Mouse (Mus musculus) hindbrain, embryonic 14.5 days (tissue): ENCODE results near the gene Dnah17. TPM values are rescaled to one million over a fixed set of nuclear protein-coding genes. Genes with fewer than 3 reads are reported as not detected.

ENCODE experiments used
- ATAC-seq: fragments of 200-750 bp; cut with Nextera tagmentation; 2 replicates; pipeline ENCODE4 v1.8.0; 2017; ENCODE audit warnings: moderate number of reproducible peaks, mild to moderate bottlenecking, moderate TSS enrichment, moderate library complexity; ENCODE audit not compliant: low FRiP score
- DNase-seq: peaks from one replicate; pipeline ENCODE4 v3.0.0-alpha.2; 2015; ENCODE audit warnings: low spot score
- H3K27ac ChIP-seq: fragments of 300-500 bp; sonication (generic); 2 replicates; pipeline ENCODE4 v1.5.1; 2014; ENCODE audit warnings: mild to moderate bottlenecking, moderate library complexity
- H3K27me3 ChIP-seq: fragments of 300-500 bp; sonication (generic); 2 replicates; pipeline ENCODE4 v1.6.1; 2014; ENCODE audit warnings: mild to moderate bottlenecking, low read length, mixed read lengths; ENCODE audit not compliant: control insufficient read depth, insufficient read depth
- H3K36me3 ChIP-seq: fragments of 300-500 bp; sonication (generic); replicated peaks from 2 replicates; pipeline ENCODE4 v1.6.1; 2014; ENCODE audit not compliant: control insufficient read depth, insufficient read depth
- H3K4me1 ChIP-seq: fragments of 300-500 bp; sonication (generic); replicated peaks from 2 replicates; pipeline ENCODE4 v1.6.1; 2014; ENCODE audit warnings: antibody characterized with exemption, low read length, mixed read lengths; ENCODE audit not compliant: control insufficient read depth, insufficient read depth
- H3K4me2 ChIP-seq: fragments of 300-500 bp; sonication (generic); replicated peaks from 2 replicates; pipeline ENCODE4 v1.6.1; 2014; ENCODE audit warnings: mild to moderate bottlenecking, moderate library complexity
- H3K4me3 ChIP-seq: fragments of 300-500 bp; sonication (generic); replicated peaks from 2 replicates; pipeline ENCODE4 v1.5.1; 2014; ENCODE audit warnings: mild to moderate bottlenecking, low read length
- H3K9ac ChIP-seq: fragments of 300-500 bp; sonication (generic); 2 replicates; pipeline ENCODE4 v1.6.1; 2014
- H3K9me3 ChIP-seq: fragments of 300-500 bp; sonication (generic); 2 replicates; pipeline ENCODE4 v1.6.1; 2016; ENCODE audit warnings: low read length; ENCODE audit not compliant: control insufficient read depth
- WGBS: fragments of 180-500 bp; shearing (Covaris S2); extraction: QIAGEN DNeasy Blood & Tissue Kit; methylation state at CpG from one replicate; pipeline ENCODE4 v1.1.7; 2014; 5-methylcytosine and 5-hydroxymethylcytosine counted together
- polyA plus RNA-seq: library from polyadenylated mRNA; unstranded; fragments of >200 nt; fragmentation: Nextera tagmentation; extraction: Ambion mirVana; gene quantifications from 2 replicates; pipeline ENCODE4 v1.2.1, GENCODE M21; 2014

Dnah17 gene
- polyA plus RNA-seq, 1 experiment from 2014 or later, result 0.15 TPM

DNA sequence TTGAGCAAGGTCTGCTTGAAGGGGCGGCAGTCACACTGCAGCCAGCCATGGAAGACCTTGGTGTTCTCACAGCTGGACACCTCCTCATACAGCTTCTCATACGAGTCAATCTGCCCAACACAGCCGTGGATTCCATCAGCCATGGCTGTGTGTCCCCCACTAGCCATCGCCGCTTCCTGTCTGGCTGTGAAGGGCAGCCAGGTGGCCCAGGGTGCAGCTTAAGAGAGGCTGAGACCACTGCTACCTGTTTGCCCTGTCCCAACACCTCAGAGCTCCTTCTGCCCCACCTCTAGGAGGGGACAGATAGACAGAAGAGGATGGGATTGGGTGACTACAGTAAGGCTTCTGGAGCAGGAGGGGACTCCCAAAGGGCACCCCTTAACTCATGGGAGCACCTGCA, 27.1 kb downstream of the Dnah17 start:
- H3K9me3 ChIP-seq, result no peaks in the 10 kb centered on the region
- ATAC-seq (no peak), DNase-seq (no peak)
- no peaks in the 10 kb centered on the region for H3K36me3 ChIP-seq
- H3K4me3 ChIP-seq, result no peak overlapping the region
- 88% methylated on average over 5 of the region's 5 CpGs for WGBS
- H3K4me1 ChIP-seq, result no peaks in the 10 kb centered on the region
- no peak overlapping the region for H3K27ac ChIP-seq
- H3K4me2 ChIP-seq, result no peak overlapping the region
- no peaks in the 10 kb centered on the region for H3K27me3 ChIP-seq
- no peak overlapping the region for H3K9ac ChIP-seq

DNA sequence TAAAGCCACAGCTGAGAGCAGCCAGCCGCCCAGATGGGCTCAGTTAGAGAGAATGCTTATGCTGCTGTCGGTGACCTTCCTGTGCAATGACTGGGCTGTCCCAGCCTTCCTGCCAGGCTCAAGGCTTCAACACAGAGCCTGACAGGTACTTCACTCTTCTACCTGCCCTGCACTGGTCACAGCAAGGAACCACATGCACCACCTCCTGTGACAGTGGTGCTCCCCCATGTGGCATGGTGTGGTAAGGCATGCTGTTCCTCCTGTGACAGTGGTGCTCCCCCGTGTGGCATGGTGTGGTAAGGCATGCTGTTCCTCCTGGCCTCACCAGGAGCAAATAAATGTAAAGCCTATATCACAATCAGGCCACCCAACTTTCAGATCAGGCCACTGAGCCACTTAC, 27.6 kb downstream of the Dnah17 start:
- no peak overlapping the region for H3K9ac ChIP-seq
- H3K4me3 ChIP-seq, result no peak overlapping the region
- no peak overlapping the region for H3K4me2 ChIP-seq
- H3K9me3 ChIP-seq, result no peaks in the 10 kb centered on the region
- 62% methylated on average over 3 of the region's 3 CpGs for WGBS
- no peaks in the 10 kb centered on the region for H3K4me1 ChIP-seq
- no peak overlapping the region for H3K27ac ChIP-seq
- no peaks in the 10 kb centered on the region for H3K36me3 ChIP-seq
- H3K27me3 ChIP-seq, result no peaks in the 10 kb centered on the region
- DNase-seq, result peak; percentile 79
- no peak for ATAC-seq

DNA sequence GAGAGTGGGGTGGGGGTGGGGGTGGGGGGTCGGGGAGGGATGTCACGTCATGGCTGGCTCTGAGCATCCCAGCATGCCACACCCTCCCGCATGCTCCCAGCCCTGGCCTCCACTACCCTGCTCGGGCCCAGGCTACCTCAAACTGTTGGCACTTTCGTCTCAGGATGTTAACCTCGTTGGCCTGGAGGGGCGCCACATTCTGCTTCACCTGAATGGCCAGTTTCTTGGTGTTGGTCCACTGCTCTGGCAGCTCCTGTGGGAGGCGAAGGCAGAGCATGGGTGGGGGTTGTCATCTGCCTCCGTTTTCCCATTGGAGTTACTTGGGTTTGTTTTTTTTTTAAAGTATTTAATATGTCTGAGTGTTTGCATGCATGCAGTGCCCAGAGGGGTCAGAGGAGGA, 29.3 kb downstream of the Dnah17 start:
- Histone ChIP-seq H3K4me3 (no peak overlapping the region), H3K4me2 (no peak overlapping the region), H3K4me1 (no peaks in the 10 kb centered on the region), H3K36me3 (no peaks in the 10 kb centered on the region), H3K27me3 (no peaks in the 10 kb centered on the region), H3K9me3 (no peaks in the 10 kb centered on the region), H3K27ac (no peak overlapping the region), H3K9ac (no peak overlapping the region)
- no peak for ATAC-seq
- 54% methylated on average over 9 of the region's 9 CpGs for WGBS
- no peak for DNase-seq

DNA sequence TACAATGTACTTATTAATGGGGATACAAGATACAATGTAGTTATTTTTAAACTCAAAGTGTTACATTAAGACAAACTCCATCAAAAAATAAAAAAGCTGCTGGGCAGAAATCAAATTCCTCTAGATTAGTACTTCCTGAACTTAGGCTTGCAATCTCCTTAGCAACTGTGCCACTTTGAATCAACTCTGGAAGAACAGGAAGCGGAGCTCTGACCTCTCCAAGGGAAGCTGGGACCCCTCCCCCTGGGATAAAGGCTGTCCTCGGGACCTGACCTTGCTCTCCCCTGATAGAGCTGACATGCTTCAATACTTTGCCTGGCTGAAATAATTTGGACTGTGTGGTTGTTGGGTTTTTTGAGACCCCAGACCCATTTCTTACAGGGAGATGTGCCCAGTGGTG, 33.7 kb downstream of the Dnah17 start:
- Histone ChIP-seq H3K4me3 (no peak overlapping the region), H3K9me3 (no peaks in the 10 kb centered on the region), H3K4me2 (no peak overlapping the region), H3K4me1 (no peaks in the 10 kb centered on the region), H3K27me3 (no peaks in the 10 kb centered on the region), H3K27ac (no peak overlapping the region), H3K9ac (no peak overlapping the region), H3K36me3 (no peaks in the 10 kb centered on the region)
- ATAC-seq (no peak), DNase-seq (no peak)
- WGBS, result 48% methylated on average over 2 of the region's 2 CpGs

DNA sequence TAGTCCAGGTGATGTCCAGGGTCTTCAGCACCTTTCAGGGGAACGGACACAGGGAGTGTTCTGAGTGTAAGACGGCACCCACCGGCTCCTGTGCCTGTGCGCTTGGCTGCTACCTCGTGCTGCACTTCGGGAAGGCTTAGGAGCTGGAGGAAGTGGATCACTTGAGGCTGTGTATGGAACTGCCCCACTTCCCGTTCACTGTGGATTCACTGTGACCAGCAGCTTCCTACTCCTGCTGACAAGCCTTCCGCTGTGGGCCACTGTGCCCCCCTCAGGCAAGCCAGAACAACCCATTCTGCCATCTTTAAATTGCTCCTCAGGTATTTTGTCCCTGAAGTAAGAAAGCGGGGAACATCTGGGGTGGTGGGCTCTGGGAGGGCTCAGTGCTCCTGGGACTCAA, 35.4 kb downstream of the Dnah17 start:
- H3K4me2 ChIP-seq, result no peak overlapping the region
- no peaks in the 10 kb centered on the region for H3K36me3 ChIP-seq
- H3K9me3 ChIP-seq, result no peaks in the 10 kb centered on the region
- WGBS, result 89% methylated on average over 9 of the region's 9 CpGs
- no peak for DNase-seq
- no peak overlapping the region for H3K27ac ChIP-seq
- no peak overlapping the region for H3K4me3 ChIP-seq
- no peak overlapping the region for H3K9ac ChIP-seq
- H3K27me3 ChIP-seq, result no peaks in the 10 kb centered on the region
- ATAC-seq, result no peak
- no peaks in the 10 kb centered on the region for H3K4me1 ChIP-seq

DNA sequence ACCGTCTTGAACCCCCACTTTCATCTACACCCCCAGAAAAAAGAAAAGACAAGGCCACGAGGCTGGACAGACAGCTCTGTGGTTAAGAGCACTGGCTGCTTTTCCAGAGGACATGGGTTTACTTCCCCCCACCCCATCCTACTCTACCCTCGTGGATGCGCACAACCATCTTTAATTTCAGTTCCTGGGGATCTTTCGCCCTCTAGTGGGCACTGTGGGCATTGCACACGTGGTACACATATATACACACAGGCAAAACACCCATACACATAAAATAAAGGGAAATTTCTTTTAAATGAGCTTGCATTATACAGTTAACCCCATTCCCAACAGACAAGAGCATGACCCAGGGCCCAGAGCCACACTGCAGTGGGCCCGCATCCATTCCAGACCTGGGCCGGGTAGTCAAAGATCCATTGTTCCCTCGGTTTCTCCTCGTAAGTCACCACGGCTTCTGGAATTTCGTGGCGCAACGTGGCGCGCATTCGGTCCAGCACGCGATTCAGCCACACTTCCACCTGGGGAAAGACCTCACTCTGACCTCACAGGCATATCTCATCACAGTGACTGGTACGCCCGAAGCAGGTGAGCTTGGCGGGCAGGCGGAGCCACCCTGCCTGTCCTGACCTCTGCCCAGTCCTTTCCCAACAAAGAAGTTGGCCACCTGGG, 39.3 kb downstream of the Dnah17 start:
- Histone ChIP-seq H3K9ac (no peak overlapping the region), H3K36me3 (no peaks in the 10 kb centered on the region), H3K9me3 (no peaks in the 10 kb centered on the region), H3K4me3 (no peak overlapping the region), H3K27me3 (no peaks in the 10 kb centered on the region), H3K4me2 (no peak overlapping the region), H3K27ac (no peak overlapping the region), H3K4me1 (no peaks in the 10 kb centered on the region)
- WGBS, result 85% methylated on average over 23 of the region's 23 CpGs
- DNase-seq (no peak), ATAC-seq (no peak)

DNA sequence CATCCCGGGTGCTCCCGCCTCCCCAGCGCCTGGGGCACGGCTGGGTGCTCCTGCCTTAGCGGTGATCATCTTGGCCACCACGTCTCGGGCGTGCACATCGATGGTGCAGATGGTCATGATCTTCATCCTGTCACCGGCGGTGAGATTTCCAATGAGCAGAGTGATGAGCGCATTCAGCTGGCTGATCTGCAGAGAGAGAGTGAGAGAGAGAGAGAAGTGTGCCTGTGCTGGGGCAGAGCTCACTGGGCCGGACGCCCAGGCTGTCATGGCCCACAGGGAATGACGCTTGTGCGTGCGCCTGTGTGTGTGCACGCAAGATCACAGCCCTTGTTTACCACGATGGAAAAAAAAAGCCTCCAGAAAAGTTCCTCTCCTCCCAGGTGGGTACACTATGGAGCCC, 41.5 kb downstream of the Dnah17 start:
- ATAC-seq (no peak), DNase-seq (no peak)
- no peaks in the 10 kb centered on the region for H3K9me3 ChIP-seq
- H3K4me3 ChIP-seq, result no peak overlapping the region
- WGBS, result 87% methylated on average over 19 of the region's 19 CpGs
- H3K27me3 ChIP-seq, result no peaks in the 10 kb centered on the region
- H3K9ac ChIP-seq, result no peak overlapping the region
- H3K36me3 ChIP-seq, result no peaks in the 10 kb centered on the region
- no peak overlapping the region for H3K27ac ChIP-seq
- no peak overlapping the region for H3K4me2 ChIP-seq
- no peaks in the 10 kb centered on the region for H3K4me1 ChIP-seq

DNA sequence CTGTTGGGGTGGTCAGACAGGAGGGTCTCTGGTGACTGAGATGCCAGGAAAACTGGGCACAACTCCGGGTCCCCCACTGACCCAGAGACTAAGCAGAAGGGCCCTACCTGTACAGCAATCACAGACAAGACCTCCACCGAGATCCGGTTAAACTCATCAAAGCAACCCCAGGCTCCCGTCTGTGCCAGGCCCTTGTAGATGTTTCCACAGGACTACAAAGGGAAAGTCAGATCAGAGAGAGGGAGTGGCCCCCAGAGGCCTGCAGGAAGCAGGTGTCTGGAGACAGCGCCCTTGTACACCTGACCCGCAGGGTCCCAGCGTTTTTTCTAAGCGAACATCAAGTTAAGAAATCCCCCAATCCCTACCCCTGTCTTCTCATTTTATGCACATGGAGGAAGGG, 44.5 kb downstream of the Dnah17 start:
- Histone ChIP-seq H3K27me3 (no peaks in the 10 kb centered on the region), H3K9ac (no peak overlapping the region), H3K4me3 (no peak overlapping the region), H3K9me3 (no peaks in the 10 kb centered on the region), H3K36me3 (no peaks in the 10 kb centered on the region), H3K4me2 (no peak overlapping the region), H3K27ac (no peak overlapping the region), H3K4me1 (no peaks in the 10 kb centered on the region)
- 90% methylated on average over 8 of the region's 8 CpGs for WGBS
- DNase-seq (no peak), ATAC-seq (no peak)

DNA sequence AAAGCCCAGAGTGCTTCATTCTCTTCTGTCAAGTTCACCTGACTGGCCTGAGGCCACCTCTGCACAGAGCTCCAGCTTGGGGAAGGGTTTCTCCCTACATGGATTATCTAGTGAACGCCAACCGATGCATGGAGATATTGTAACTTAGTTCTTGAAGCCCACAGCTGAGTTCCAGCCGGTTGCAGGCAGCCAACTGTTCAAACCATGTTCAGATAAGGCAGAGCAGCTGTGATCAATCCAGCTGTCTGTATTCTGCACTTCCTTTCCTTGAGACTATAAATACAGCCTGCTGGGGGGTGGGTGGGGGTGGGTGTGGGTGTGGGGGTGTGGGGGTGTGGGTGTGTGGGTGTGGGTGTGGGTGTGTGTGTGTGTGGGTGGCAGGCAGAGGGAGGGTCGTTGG, 45.3 kb downstream of the Dnah17 start:
- Histone ChIP-seq H3K36me3 (no peaks in the 10 kb centered on the region), H3K4me3 (no peak overlapping the region), H3K27me3 (no peaks in the 10 kb centered on the region), H3K27ac (no peak overlapping the region), H3K9ac (no peak overlapping the region), H3K4me2 (no peak overlapping the region), H3K9me3 (no peaks in the 10 kb centered on the region), H3K4me1 (no peaks in the 10 kb centered on the region)
- DNase-seq (no peak), ATAC-seq (no peak)
- WGBS, result 81% methylated on average over 4 of the region's 4 CpGs

DNA sequence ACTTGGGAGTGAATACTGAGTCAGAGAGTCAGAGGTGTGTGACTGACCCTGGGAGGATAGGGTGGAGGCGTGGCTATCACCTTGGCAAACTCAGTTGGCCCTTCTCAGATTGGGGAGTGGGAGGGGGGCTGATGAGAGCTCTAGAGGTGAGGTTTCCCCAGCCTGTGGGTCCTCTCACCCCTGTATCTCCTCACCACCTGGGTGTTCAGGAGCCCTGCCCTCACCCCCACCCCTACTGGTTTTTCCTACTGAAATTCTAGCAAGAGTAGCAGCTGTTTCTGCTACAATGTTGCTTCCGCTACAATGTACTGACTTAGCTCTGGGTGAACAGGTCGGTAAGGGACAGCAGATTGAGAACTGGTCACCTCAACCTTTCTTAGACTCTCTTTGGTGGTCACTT, 46.2 kb downstream of the Dnah17 start:
- H3K4me3 ChIP-seq, result no peak overlapping the region
- no peaks in the 10 kb centered on the region for H3K36me3 ChIP-seq
- no peaks in the 10 kb centered on the region for H3K9me3 ChIP-seq
- no peak overlapping the region for H3K9ac ChIP-seq
- ATAC-seq, result no peak
- WGBS, result 86% methylated on average over 3 of the region's 3 CpGs
- no peak overlapping the region for H3K27ac ChIP-seq
- no peak for DNase-seq
- H3K4me1 ChIP-seq, result no peaks in the 10 kb centered on the region
- no peak overlapping the region for H3K4me2 ChIP-seq
- H3K27me3 ChIP-seq, result no peaks in the 10 kb centered on the region
